Mouse (Mus musculus) heart, embryonic 11.5 days (tissue): ENCODE results near the gene Kcnh7. TPM values are rescaled to one million over a fixed set of nuclear protein-coding genes. Genes with fewer than 3 reads are reported as not detected.
A peak's percentile ranks its signal among the peaks of the same experiment; 100 is the strongest.

ENCODE experiments used
- ATAC-seq: fragments of 200-750 bp; cut with Nextera tagmentation; replicated peaks from 2 replicates; pipeline ENCODE4 v1.8.0; 2017; ENCODE audit warnings: moderate library complexity; ENCODE audit not compliant: insufficient number of reproducible peaks, low FRiP score, low TSS enrichment
- H3K27ac ChIP-seq: fragments of 300-500 bp; sonication (generic); 2 replicates; pipeline ENCODE4 v1.5.1; 2014; ENCODE audit warnings: mild to moderate bottlenecking, low read depth, low read length
- H3K27me3 ChIP-seq: fragments of 300-500 bp; sonication (generic); 2 replicates; pipeline ENCODE4 v1.6.1; 2014; ENCODE audit warnings: mild to moderate bottlenecking, low read length, mixed read lengths; ENCODE audit not compliant: control insufficient read depth, insufficient read depth
- H3K36me3 ChIP-seq: fragments of 300-500 bp; sonication (generic); 2 replicates; pipeline ENCODE4 v1.6.1; 2014; ENCODE audit warnings: mild to moderate bottlenecking, low read length, moderate library complexity, mixed read lengths; ENCODE audit not compliant: control insufficient read depth, insufficient read depth
- H3K4me1 ChIP-seq: fragments of 300-500 bp; sonication (generic); 2 replicates; pipeline ENCODE4 v1.6.1; 2014; ENCODE audit warnings: low read length; ENCODE audit not compliant: control insufficient read depth, insufficient read depth
- H3K4me2 ChIP-seq: fragments of 300-500 bp; sonication (generic); 2 replicates; pipeline ENCODE4 v1.6.1; 2014; ENCODE audit warnings: mild to moderate bottlenecking, moderate library complexity
- H3K4me3 ChIP-seq: fragments of 300-500 bp; sonication (generic); 2 replicates; pipeline ENCODE4 v1.5.1; 2014; ENCODE audit warnings: low read depth, low read length
- H3K9ac ChIP-seq: fragments of 300-500 bp; sonication (generic); 2 replicates; pipeline ENCODE4 v1.6.1; 2014; ENCODE audit warnings: mild to moderate bottlenecking, low read depth, low read length, moderate library complexity
- H3K9me3 ChIP-seq: fragments of 300-500 bp; sonication (generic); replicated peaks from 2 replicates; pipeline ENCODE4 v1.6.1; 2016; ENCODE audit warnings: low read length; ENCODE audit not compliant: control insufficient read depth
- WGBS: fragments of 180-500 bp; shearing (Covaris S2); extraction: QIAGEN DNeasy Blood & Tissue Kit; methylation state at CpG from one replicate; pipeline ENCODE4 v1.1.7; 2014; ENCODE audit not compliant: insufficient replicate concordance; 5-methylcytosine and 5-hydroxymethylcytosine counted together
- polyA plus RNA-seq: library from polyadenylated mRNA; unstranded; fragments of >200 nt; fragmentation: Nextera tagmentation; extraction: Ambion mirVana; gene quantifications from 2 replicates; pipeline ENCODE4 v1.2.1, GENCODE M21; 2014

The Kcnh7 gene
- polyA plus RNA-seq: 5.5 and 7.4 TPM in 2 replicates

- under 1% methylated on average over 41 of the region's 49 CpGs for WGBS
Measured at GRCm38 (mm10) chr2:63183563-63184545, at the start of gene Kcnh7. TSS of gene Kcnh7 (minus strand) at chr2:63184287.

GRCm38 (mm10) chr2:63207435-63207834 is 23.3 kb upstream of the Kcnh7 start:
- H3K27me3 ChIP-seq: no peaks in the 10 kb centered on the region
- no peaks in the 10 kb centered on the region for H3K9me3 ChIP-seq
- H3K4me2 ChIP-seq: no peak overlapping the region
- no peaks in the 10 kb centered on the region for H3K36me3 ChIP-seq
- no peak overlapping the region for H3K27ac ChIP-seq
- WGBS: 68% methylated on average over 3 of the region's 3 CpGs
- no peaks in the 10 kb centered on the region for H3K4me1 ChIP-seq
- H3K9ac ChIP-seq: no peak overlapping the region
- ATAC-seq: no peak
- no peak overlapping the region for H3K4me3 ChIP-seq

More at GRCm38 (mm10) chr2:63183563-63184545, at the start of gene Kcnh7:
- peaks cover 12% of the 10 kb centered on the region for H3K27me3 ChIP-seq
- no peaks in the 10 kb centered on the region for H3K36me3 ChIP-seq
- peak within 1 kb of the TSS; percentile 79 for H3K4me2 ChIP-seq
- H3K4me1 ChIP-seq: 0 out of 2 replicates have a peak, but pooled peaks cover 2% of the 10 kb centered on the region
- H3K9me3 ChIP-seq: no peaks in the 10 kb centered on the region
- H3K4me3 ChIP-seq: peak within 1 kb of the TSS; percentile 57
- ATAC-seq: no peak
- H3K27ac ChIP-seq: no peak within 1 kb of the TSS
- peak within 1 kb of the TSS; percentile 59; the same call in 1 of the 2 replicates for H3K9ac ChIP-seq

GRCm38 (mm10) chr2:63186014-63186413 is 1.9 kb upstream of the Kcnh7 start:
- H3K9me3 ChIP-seq: no peaks in the 10 kb centered on the region
- H3K4me2 ChIP-seq: no peak overlapping the region
- H3K36me3 ChIP-seq: no peaks in the 10 kb centered on the region
- WGBS: 3% methylated on average over 2 of the region's 2 CpGs
- H3K27ac ChIP-seq: no peak overlapping the region
- ATAC-seq: no peak
- no peak overlapping the region for H3K9ac ChIP-seq
- H3K27me3 ChIP-seq: peaks cover 12% of the 10 kb centered on the region
- H3K4me1 ChIP-seq: 0 out of 2 replicates have a peak, but pooled peaks cover 2% of the 10 kb centered on the region
- no peak overlapping the region for H3K4me3 ChIP-seq

GRCm38 (mm10) chr2:63184551-63185430 is 704 bp upstream of the Kcnh7 start:
- Histone ChIP-seq H3K9me3 (no peaks in the 10 kb centered on the region), H3K9ac (peak overlapping the region; percentile 59; the same call in 1 of the 2 replicates), H3K4me3 (peak overlapping the region; percentile 57), H3K36me3 (no peaks in the 10 kb centered on the region), H3K4me1 (0 out of 2 replicates have a peak, but pooled peaks cover 2% of the 10 kb centered on the region), H3K27ac (no peak overlapping the region), H3K4me2 (peak overlapping the region; percentile 79), H3K27me3 (peaks cover 12% of the 10 kb centered on the region)
- no peak for ATAC-seq
- 4% methylated on average over 13 of the region's 15 CpGs for WGBS

- no peaks in the 10 kb centered on the region for H3K36me3 ChIP-seq
- no peak for ATAC-seq
Measured at GRCm38 (mm10) chr2:63153701-63154100, 30.4 kb downstream of the Kcnh7 start.

GRCm38 (mm10) chr2:63127762-63128516 is 56.1 kb downstream of the Kcnh7 start:
- H3K9me3 ChIP-seq: no peaks in the 10 kb centered on the region
- H3K36me3 ChIP-seq: no peaks in the 10 kb centered on the region
- H3K4me1 ChIP-seq: no peaks in the 10 kb centered on the region
- no peak overlapping the region for H3K27ac ChIP-seq
- ATAC-seq: no peak
- H3K9ac ChIP-seq: no peak overlapping the region
- no peaks in the 10 kb centered on the region for H3K27me3 ChIP-seq
- H3K4me2 ChIP-seq: no peak overlapping the region
- no peak overlapping the region for H3K4me3 ChIP-seq
- 46% methylated on average over 2 of the region's 2 CpGs for WGBS

More at GRCm38 (mm10) chr2:63153701-63154100, 30.4 kb downstream of the Kcnh7 start:
- H3K27me3 ChIP-seq: no peaks in the 10 kb centered on the region
- H3K4me1 ChIP-seq: peaks cover 7% of the 10 kb centered on the region
- H3K27ac ChIP-seq: no peak overlapping the region
- H3K4me3 ChIP-seq: no peak overlapping the region
- no peaks in the 10 kb centered on the region for H3K9me3 ChIP-seq
- H3K9ac ChIP-seq: no peak overlapping the region
- H3K4me2 ChIP-seq: no peak overlapping the region

- no peaks in the 10 kb centered on the region for H3K9me3 ChIP-seq
- H3K9ac ChIP-seq: no peak overlapping the region
- H3K27ac ChIP-seq: no peak overlapping the region
- H3K4me1 ChIP-seq: peaks cover 4% of the 10 kb centered on the region
- no peaks in the 10 kb centered on the region for H3K36me3 ChIP-seq
- WGBS: 65% methylated on average over 3 of the region's 3 CpGs
- no peak overlapping the region for H3K4me2 ChIP-seq
- no peak overlapping the region for H3K4me3 ChIP-seq
- H3K27me3 ChIP-seq: no peaks in the 10 kb centered on the region
- ATAC-seq: no peak
Measured at GRCm38 (mm10) chr2:63120316-63120715, 63.8 kb downstream of the Kcnh7 start.
